Mouse (Mus musculus) thymus, adult 2 months (tissue): ENCODE measurements around the gene Fam69b. TPM values are rescaled to one million over a fixed set of nuclear protein-coding genes. Genes with fewer than 3 reads are reported as not detected.

Experiments used
- DNase-seq: peaks from one replicate; pipeline ENCODE4 v3.0.0; 2021
- H3K27ac ChIP-seq: fragments of 200-500 bp; 2 replicates; pipeline ENCODE4 v1.5.1; 2012; ENCODE audit warnings: low read length, control low read depth; ENCODE audit not compliant: control insufficient read depth, insufficient read depth
- H3K27me3 ChIP-seq: fragments of 200-500 bp; 2 replicates; pipeline ENCODE4 v1.6.1; 2012; ENCODE audit warnings: mild to moderate bottlenecking, low read length, moderate library complexity, mixed read lengths; ENCODE audit not compliant: control insufficient read depth, insufficient read depth
- H3K36me3 ChIP-seq: fragments of 200-500 bp; 2 replicates; pipeline ENCODE4 v1.6.1; 2012; ENCODE audit warnings: mild to moderate bottlenecking, low read length, moderate library complexity; ENCODE audit not compliant: control insufficient read depth, insufficient read depth
- H3K4me1 ChIP-seq: fragments of 200-500 bp; replicated peaks from 2 replicates; pipeline ENCODE4 v1.6.1; 2012; ENCODE audit warnings: low read length; ENCODE audit not compliant: control insufficient read depth, insufficient read depth
- H3K4me3 ChIP-seq: fragments of 200-500 bp; 2 replicates; pipeline ENCODE4 v1.5.1; 2012; ENCODE audit warnings: mild to moderate bottlenecking, low read length, control low read depth, moderate library complexity; ENCODE audit not compliant: control insufficient read depth, insufficient read depth
- CTCF ChIP-seq: fragments of 200-500 bp; IDR thresholded peaks from 2 replicates; pipeline ENCODE4 v1.5.1; 2012; ENCODE audit warnings: mild to moderate bottlenecking, control low read depth, low read length, moderate library complexity, borderline replicate concordance; ENCODE audit not compliant: control insufficient read depth, poor library complexity, insufficient read depth; ENCODE audit errors: extremely low read depth
- POLR2A ChIP-seq: fragments of 200-500 bp; IDR thresholded peaks from 2 replicates; pipeline ENCODE4 v1.6.1; 2012; ENCODE audit warnings: mild to moderate bottlenecking, low read length, control low read depth, moderate library complexity; ENCODE audit not compliant: control insufficient read depth, poor library complexity, insufficient read depth; ENCODE audit errors: extremely low read depth
- WGBS: fragments of 180-500 bp; shearing (Covaris S2); methylation state at CpG from one replicate; pipeline ENCODE4 v1.1.7; 2018; 5-methylcytosine and 5-hydroxymethylcytosine counted together
- polyA plus RNA-seq: library from polyadenylated mRNA; depleted of rRNA; stranded (reverse); fragments of >200 nt; gene quantifications from 2 replicates; pipeline ENCODE4 v1.2.3, GENCODE M21; 2012

The Fam69b gene
- polyA plus RNA-seq, 1 experiment, result 14.8 TPM

GRCm38 (mm10) chr2:26614903-26615302, 13.4 kb upstream of the Fam69b start:
- Histone ChIP-seq H3K4me1 (no peaks in the 10 kb centered on the region), H3K36me3 (no peaks in the 10 kb centered on the region), H3K4me3 (no peak overlapping the region), H3K27ac (no peak overlapping the region), H3K27me3 (no peaks in the 10 kb centered on the region)
- DNase-seq, result no peak
- TF ChIP-seq POLR2A, result no peak
- no peak for TF ChIP-seq CTCF
- 90% methylated on average over 5 of the region's 5 CpGs for WGBS

- TF ChIP-seq CTCF (no peak), POLR2A (no peak)
- H3K27me3 ChIP-seq, result no peaks in the 10 kb centered on the region
- no peaks in the 10 kb centered on the region for H3K36me3 ChIP-seq
- WGBS, result 94% methylated on average over 4 of the region's 4 CpGs
- no peak overlapping the region for H3K4me3 ChIP-seq
- no peaks in the 10 kb centered on the region for H3K4me1 ChIP-seq
- no peak for DNase-seq
- H3K27ac ChIP-seq, result no peak overlapping the region
These were observed 12.7 kb upstream of the Fam69b start for GRCm38 (mm10) chr2:26615459-26616124.

GRCm38 (mm10) chr2:26617331-26617730, 10.9 kb upstream of the Fam69b start:
- WGBS, result 82% methylated on average over 6 of the region's 6 CpGs
- Histone ChIP-seq H3K27ac (no peak overlapping the region), H3K4me1 (no peaks in the 10 kb centered on the region), H3K4me3 (no peak overlapping the region), H3K36me3 (no peaks in the 10 kb centered on the region), H3K27me3 (no peaks in the 10 kb centered on the region)
- no peak for TF ChIP-seq POLR2A
- TF ChIP-seq CTCF, result no peak
- DNase-seq, result no peak

DNA sequence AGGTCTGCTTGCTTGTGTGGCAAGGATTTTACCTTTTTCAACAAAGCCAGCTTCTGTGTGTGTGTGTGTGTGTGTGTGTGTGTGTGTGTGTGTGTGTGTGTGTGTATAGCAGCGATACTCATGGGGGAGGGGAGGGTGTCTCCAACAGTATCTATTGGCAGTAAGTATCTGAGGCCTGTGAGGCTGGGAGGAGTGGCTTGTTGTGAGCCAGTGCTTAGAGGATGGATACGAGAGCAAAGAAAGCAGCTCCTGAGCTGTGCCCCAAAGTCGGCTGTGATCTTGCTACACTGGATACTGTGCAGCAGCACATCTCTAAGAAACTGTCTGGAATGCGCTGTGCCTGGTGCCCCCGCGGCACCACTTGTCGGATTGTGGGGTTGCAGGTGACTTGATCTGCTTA, 10.3 kb upstream of the Fam69b start:
- H3K27me3 ChIP-seq, result no peaks in the 10 kb centered on the region
- peaks cover under 1% of the 10 kb centered on the region; the same call in 1 of the 2 replicates for H3K4me1 ChIP-seq
- 87% methylated on average over 7 of the region's 7 CpGs for WGBS

DNA sequence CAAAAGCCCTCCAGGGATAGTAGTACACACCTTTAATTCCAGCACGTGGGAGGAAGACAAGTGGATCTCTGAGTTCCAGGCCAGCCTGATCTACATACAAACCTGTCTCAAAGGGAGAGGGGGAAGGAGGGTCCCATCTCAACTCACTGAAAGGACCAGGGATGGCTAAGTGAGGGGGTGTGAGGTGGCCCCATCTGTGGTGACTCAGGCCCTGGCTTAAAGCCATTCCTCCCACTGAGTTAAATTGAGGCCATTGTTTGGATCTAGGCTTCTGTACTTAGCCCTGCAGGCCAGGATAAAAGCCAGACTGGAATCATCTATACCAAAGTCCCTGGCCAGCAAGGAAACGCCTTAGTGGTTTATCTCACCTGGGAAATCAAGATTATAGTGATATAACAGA, 7.0 kb upstream of the Fam69b start:
- no peak overlapping the region for H3K4me3 ChIP-seq
- H3K4me1 ChIP-seq, result peaks cover 5% of the 10 kb centered on the region; the same call in 1 of the 2 replicates
- no peak overlapping the region for H3K27ac ChIP-seq
- no peak for DNase-seq
- H3K36me3 ChIP-seq, result no peaks in the 10 kb centered on the region
- no peak for TF ChIP-seq POLR2A
- TF ChIP-seq CTCF, result no peak
- 71% methylated on average over 2 of the region's 2 CpGs for WGBS
- no peaks in the 10 kb centered on the region for H3K27me3 ChIP-seq

More for the DNA sequence above, 10.3 kb upstream of the Fam69b start:
- Histone ChIP-seq H3K27ac (no peak overlapping the region), H3K36me3 (no peaks in the 10 kb centered on the region), H3K4me3 (no peak overlapping the region)
- TF ChIP-seq POLR2A, result no peak
- no peak for TF ChIP-seq CTCF
- DNase-seq, result no peak

GRCm38 (mm10) chr2:26622984-26623383, 5.3 kb upstream of the Fam69b start:
- no peak for DNase-seq
- Histone ChIP-seq H3K4me3 (no peak overlapping the region), H3K27ac (no peak overlapping the region), H3K27me3 (no peaks in the 10 kb centered on the region), H3K4me1 (peaks cover 8% of the 10 kb centered on the region; the same call in 1 of the 2 replicates), H3K36me3 (no peaks in the 10 kb centered on the region)
- TF ChIP-seq POLR2A (no peak), CTCF (no peak)
- WGBS, result 8% methylated on average over 5 of the region's 5 CpGs
